Mouse (Mus musculus) heart, adult 10 weeks (tissue): Measurements from ENCODE around the gene Tpm3-rs7. TPM values are rescaled to one million over a fixed set of nuclear protein-coding genes. Genes with fewer than 3 reads are reported as not detected.

ENCODE experiments used
- polyA plus RNA-seq: library from polyadenylated mRNA; stranded (reverse); fragments of 350-450 nt; fragmentation: Illumina TruSeq; extraction: RNeasy Lipid Tissue Mini Kit (QIAGEN cat#74804); gene quantifications from one replicate; pipeline ENCODE4 v1.2.3, GENCODE M21; 2014; ENCODE audit warnings: low read depth, low replicate concordance

Tpm3-rs7 gene
- not detected for polyA plus RNA-seq

DNA sequence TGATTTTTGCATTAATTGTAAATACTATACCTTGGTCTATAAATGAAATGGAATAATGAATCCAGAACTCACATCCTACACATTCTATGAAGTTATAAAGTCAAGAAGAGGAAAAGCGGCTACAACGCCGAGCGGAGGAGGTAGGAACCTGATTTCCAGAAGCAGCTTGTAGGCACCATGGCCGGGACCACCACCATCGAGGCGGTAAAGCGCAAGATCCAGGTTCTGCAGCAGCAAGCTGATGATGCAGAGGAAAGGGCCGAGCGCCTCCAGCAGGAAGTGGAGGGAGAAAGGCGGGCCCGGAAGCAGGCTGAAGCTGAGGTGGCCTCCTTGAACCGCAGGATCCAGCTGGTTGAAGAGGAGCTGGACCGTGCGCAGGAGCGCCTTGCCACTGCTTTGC is at the start of gene Tpm3-rs7:
Gene Tpm3-rs7, plus strand, starts transcription at position 110 of the 400 bp plus-strand sequence.

